Mouse (Mus musculus) heart, embryonic 15.5 days (tissue): ENCODE measurements around the gene Lag3. TPM values are rescaled to one million over a fixed set of nuclear protein-coding genes. Genes with fewer than 3 reads are reported as not detected.

Source experiments
- ATAC-seq: fragments of 200-750 bp; cut with Nextera tagmentation; replicated peaks from 2 replicates; pipeline ENCODE4 v1.8.0; 2017; ENCODE audit warnings: low read depth, moderate TSS enrichment; ENCODE audit not compliant: insufficient number of reproducible peaks, insufficient read depth, low FRiP score
- H3K27ac ChIP-seq: fragments of 300-500 bp; sonication (generic); 2 replicates; pipeline ENCODE4 v1.5.1; 2015; ENCODE audit warnings: mild to moderate bottlenecking, inconsistent platforms
- H3K27me3 ChIP-seq: fragments of 300-500 bp; sonication (generic); 2 replicates; pipeline ENCODE4 v1.6.1; 2015; ENCODE audit warnings: inconsistent platforms
- H3K36me3 ChIP-seq: fragments of 300-500 bp; sonication (generic); 2 replicates; pipeline ENCODE4 v1.6.1; 2015; ENCODE audit warnings: mild to moderate bottlenecking, inconsistent platforms
- H3K4me1 ChIP-seq: fragments of 300-500 bp; sonication (generic); replicated peaks from 2 replicates; pipeline ENCODE4 v1.6.1; 2015; ENCODE audit warnings: inconsistent platforms
- H3K4me2 ChIP-seq: fragments of 300-500 bp; sonication (generic); 2 replicates; pipeline ENCODE4 v1.6.1; 2015; ENCODE audit warnings: inconsistent platforms, mild to moderate bottlenecking, moderate library complexity
- H3K4me3 ChIP-seq: fragments of 300-500 bp; sonication (generic); 2 replicates; pipeline ENCODE4 v1.5.1; 2015; ENCODE audit warnings: mild to moderate bottlenecking, inconsistent platforms
- H3K9ac ChIP-seq: fragments of 300-500 bp; sonication (generic); 2 replicates; pipeline ENCODE4 v1.6.1; 2015; ENCODE audit warnings: mild to moderate bottlenecking, inconsistent platforms
- H3K9me3 ChIP-seq: fragments of 300-500 bp; sonication (generic); replicated peaks from 2 replicates; pipeline ENCODE4 v1.6.1; 2016; ENCODE audit warnings: inconsistent platforms
- WGBS: fragments of 180-500 bp; shearing (Covaris S2); methylation state at CpG from one replicate; pipeline ENCODE4 v1.1.7; 2015; ENCODE audit warnings: mixed read lengths; 5-methylcytosine and 5-hydroxymethylcytosine counted together
- polyA plus RNA-seq: library from polyadenylated mRNA; unstranded; fragments of >200 nt; fragmentation: Nextera tagmentation; extraction: Ambion mirVana; gene quantifications from 2 replicates; pipeline ENCODE4 v1.2.1, GENCODE M21; 2015

The Lag3 gene
- polyA plus RNA-seq, 1 experiment from 2014 or later = 1.2 TPM

GRCm38 (mm10) chr6:124919695-124920317 lies 8.3 kb upstream of the Lag3 start, which contains the start of gene Ptms:
Gene Ptms, minus strand, starts transcription at chr6:124920103.
- peak; percentile 81 for ATAC-seq

GRCm38 (mm10) chr6:124918890-124919627 lies 7.6 kb upstream of the Lag3 start:
- H3K9ac ChIP-seq = no peak overlapping the region
- 28% methylated on average over 13 of the region's 14 CpGs for WGBS
- no peak for ATAC-seq
- peaks cover 53% of the 10 kb centered on the region for H3K4me1 ChIP-seq
- H3K27me3 ChIP-seq = no peaks in the 10 kb centered on the region
- no peaks in the 10 kb centered on the region for H3K9me3 ChIP-seq
- H3K36me3 ChIP-seq = peaks cover 13% of the 10 kb centered on the region
- H3K4me2 ChIP-seq = peak overlapping the region; percentile 86
- peak overlapping the region; percentile 96 for H3K4me3 ChIP-seq
- peak overlapping the region; percentile 100 for H3K27ac ChIP-seq

More at GRCm38 (mm10) chr6:124919695-124920317, 8.3 kb upstream of the Lag3 start, which contains the start of gene Ptms:
- no peaks in the 10 kb centered on the region for H3K27me3 ChIP-seq
- peak within 1 kb of the TSS; percentile 47 for H3K9ac ChIP-seq
- WGBS = 3% methylated on average over 13 of the region's 13 CpGs
- H3K27ac ChIP-seq = peak within 1 kb of the TSS; percentile 100
- peaks cover 46% of the 10 kb centered on the region for H3K4me1 ChIP-seq
- H3K4me2 ChIP-seq = peak within 1 kb of the TSS; percentile 86
- peak within 1 kb of the TSS; percentile 47 for H3K4me3 ChIP-seq
- H3K9me3 ChIP-seq = no peaks in the 10 kb centered on the region
- H3K36me3 ChIP-seq = peaks cover 5% of the 10 kb centered on the region

GRCm38 (mm10) chr6:124918331-124918690 lies 6.8 kb upstream of the Lag3 start:
- Histone ChIP-seq H3K27ac (peak overlapping the region; percentile 100), H3K9me3 (no peaks in the 10 kb centered on the region), H3K27me3 (no peaks in the 10 kb centered on the region), H3K36me3 (peaks cover 18% of the 10 kb centered on the region), H3K4me2 (peak overlapping the region; percentile 86), H3K4me1 (peaks cover 59% of the 10 kb centered on the region), H3K4me3 (peak overlapping the region; percentile 96), H3K9ac (peak overlapping the region; percentile 42)
- WGBS = 15% methylated on average over 7 of the region's 7 CpGs
- no peak for ATAC-seq

GRCm38 (mm10) chr6:124917518-124918330 lies 6.2 kb upstream of the Lag3 start:
- H3K27ac ChIP-seq = peak overlapping the region; percentile 100
- under 1% methylated on average over 65 of the region's 89 CpGs for WGBS
- H3K27me3 ChIP-seq = no peaks in the 10 kb centered on the region
- peak; percentile 77 for ATAC-seq
- H3K4me1 ChIP-seq = peaks cover 59% of the 10 kb centered on the region
- peak overlapping the region; percentile 100 for H3K9ac ChIP-seq
- no peaks in the 10 kb centered on the region for H3K9me3 ChIP-seq
- peak overlapping the region; percentile 86 for H3K4me2 ChIP-seq
- peaks cover 21% of the 10 kb centered on the region for H3K36me3 ChIP-seq
- peak overlapping the region; percentile 96 for H3K4me3 ChIP-seq

GRCm38 (mm10) chr6:124916695-124917517 lies 5.4 kb upstream of the Lag3 start:
- H3K9ac ChIP-seq = peak overlapping the region; percentile 100
- no peaks in the 10 kb centered on the region for H3K9me3 ChIP-seq
- H3K4me1 ChIP-seq = peaks cover 60% of the 10 kb centered on the region
- H3K36me3 ChIP-seq = peaks cover 21% of the 10 kb centered on the region
- H3K4me2 ChIP-seq = peak overlapping the region; percentile 86
- ATAC-seq = peak; percentile 62
- no peaks in the 10 kb centered on the region for H3K27me3 ChIP-seq
- peak overlapping the region; percentile 96 for H3K4me3 ChIP-seq
- under 1% methylated on average over 60 of the region's 67 CpGs for WGBS
- H3K27ac ChIP-seq = peak overlapping the region; percentile 100

- ATAC-seq = no peak
- Histone ChIP-seq H3K9me3 (no peaks in the 10 kb centered on the region), H3K27me3 (no peaks in the 10 kb centered on the region), H3K4me1 (peaks cover 63% of the 10 kb centered on the region), H3K4me3 (peak overlapping the region; percentile 96), H3K36me3 (peaks cover 21% of the 10 kb centered on the region), H3K27ac (peak overlapping the region; percentile 100), H3K9ac (peak overlapping the region; percentile 100), H3K4me2 (peak overlapping the region; percentile 86)
- WGBS = 5% methylated on average over 12 of the region's 12 CpGs
These were observed 4.6 kb upstream of the Lag3 start for GRCm38 (mm10) chr6:124915942-124916694.

GRCm38 (mm10) chr6:124915160-124915941 lies 3.8 kb upstream of the Lag3 start:
- 22% methylated on average over 22 of the region's 22 CpGs for WGBS
- H3K27me3 ChIP-seq = peaks cover 3% of the 10 kb centered on the region; the same call in 1 of the 2 replicates
- H3K36me3 ChIP-seq = peaks cover 21% of the 10 kb centered on the region
- peak overlapping the region; percentile 86 for H3K4me2 ChIP-seq
- H3K9me3 ChIP-seq = no peaks in the 10 kb centered on the region
- H3K4me1 ChIP-seq = peaks cover 63% of the 10 kb centered on the region
- ATAC-seq = no peak
- H3K27ac ChIP-seq = peak overlapping the region; percentile 100
- H3K4me3 ChIP-seq = peak overlapping the region; percentile 96
- H3K9ac ChIP-seq = peak overlapping the region; percentile 100

GRCm38 (mm10) chr6:124914511-124914910 lies 3.0 kb upstream of the Lag3 start:
- H3K36me3 ChIP-seq = peaks cover 21% of the 10 kb centered on the region
- no peak for ATAC-seq
- 0 out of 2 replicates have a peak overlapping the region, but pooled peaks have one; percentile 100 for H3K27ac ChIP-seq
- H3K4me1 ChIP-seq = peaks cover 66% of the 10 kb centered on the region
- 0 out of 2 replicates have a peak overlapping the region, but pooled peaks have one; percentile 100 for H3K9ac ChIP-seq
- H3K9me3 ChIP-seq = no peaks in the 10 kb centered on the region
- peaks cover 11% of the 10 kb centered on the region for H3K27me3 ChIP-seq
- H3K4me2 ChIP-seq = peak overlapping the region; percentile 86; the same call in 1 of the 2 replicates
- 0 out of 2 replicates have a peak overlapping the region, but pooled peaks have one; percentile 96 for H3K4me3 ChIP-seq
- 89% methylated on average over 7 of the region's 7 CpGs for WGBS

- H3K9ac ChIP-seq = no peak overlapping the region
- H3K4me3 ChIP-seq = no peak overlapping the region
- H3K36me3 ChIP-seq = peaks cover 21% of the 10 kb centered on the region
- H3K27ac ChIP-seq = peak overlapping the region; percentile 28
- ATAC-seq = no peak
- peaks cover 61% of the 10 kb centered on the region for H3K4me1 ChIP-seq
- WGBS = 82% methylated on average over 14 of the region's 14 CpGs
- peaks cover 12% of the 10 kb centered on the region for H3K27me3 ChIP-seq
- H3K4me2 ChIP-seq = no peak overlapping the region
- H3K9me3 ChIP-seq = no peaks in the 10 kb centered on the region
These were observed 2.3 kb upstream of the Lag3 start for GRCm38 (mm10) chr6:124913721-124914285.
